Mouse (Mus musculus) cerebellum, postnatal 36 days (tissue): ENCODE data around the gene 4932438H23Rik.

Experiments
- DNase-seq, 2 experiments: peaks; one replicate each; pipeline ENCODE4 v3.0.0; 2021 to 2022; ENCODE audit warnings: mixed read lengths in 2 of 2

The 4932438H23Rik gene

DNA sequence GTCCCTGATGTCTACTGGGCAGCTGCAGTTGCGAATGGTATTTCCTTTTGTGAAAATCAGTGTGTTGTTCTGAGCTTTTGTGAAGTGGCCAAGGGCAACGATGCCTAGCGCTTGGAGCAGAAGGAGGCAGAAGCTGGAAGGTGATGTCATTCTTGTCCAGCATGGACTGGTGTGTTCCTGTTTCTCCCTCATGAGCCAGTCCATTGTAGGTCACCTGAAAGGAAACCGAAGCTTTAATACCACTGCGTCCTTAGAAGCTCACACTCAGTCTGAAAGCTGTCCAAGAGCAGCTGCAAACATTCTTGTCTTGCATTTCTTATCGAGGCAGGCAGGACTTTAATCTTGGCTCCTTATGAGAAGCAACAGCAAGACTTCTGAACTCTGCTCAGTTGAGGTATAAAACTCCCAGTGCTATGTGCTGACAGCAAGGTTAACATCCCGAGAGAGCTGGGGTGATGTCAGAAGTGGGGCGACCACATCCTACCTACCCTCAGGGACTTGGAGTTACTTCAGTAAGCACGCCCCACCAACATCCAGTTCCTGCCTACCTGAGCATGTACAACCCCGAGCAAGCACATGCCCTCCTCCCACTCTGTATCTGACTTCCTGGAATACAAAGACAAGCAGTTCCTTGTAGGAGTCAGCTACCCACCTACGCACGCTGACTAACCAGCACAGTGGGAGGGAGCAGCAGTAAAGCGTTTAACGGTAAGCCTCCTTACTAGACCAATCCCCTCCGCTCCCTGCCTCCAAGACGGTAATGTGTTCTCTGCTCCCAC, 38.7 kb downstream of the 4932438H23Rik start:
- no peak for DNase-seq

DNA sequence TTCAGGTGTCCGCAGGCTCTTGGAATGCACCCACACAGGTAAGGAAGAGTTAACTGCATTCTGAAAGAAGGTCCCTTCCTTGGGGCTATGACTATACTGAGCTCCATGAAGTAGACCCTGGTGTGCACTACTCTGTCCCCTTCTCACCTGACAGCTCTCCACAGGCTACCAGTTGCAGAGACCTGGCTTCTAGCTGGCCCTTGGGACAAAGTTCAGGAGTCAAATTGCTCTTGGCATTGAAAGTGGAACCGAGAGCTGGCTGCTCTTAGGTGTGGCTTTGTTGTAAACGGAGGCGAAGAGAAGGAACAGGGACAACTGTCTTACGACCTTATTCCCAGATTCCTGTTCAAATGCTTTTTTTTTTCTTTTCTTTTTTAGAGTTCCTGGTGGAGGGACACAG, 39.8 kb downstream of the 4932438H23Rik start:
- no peak for DNase-seq

DNA sequence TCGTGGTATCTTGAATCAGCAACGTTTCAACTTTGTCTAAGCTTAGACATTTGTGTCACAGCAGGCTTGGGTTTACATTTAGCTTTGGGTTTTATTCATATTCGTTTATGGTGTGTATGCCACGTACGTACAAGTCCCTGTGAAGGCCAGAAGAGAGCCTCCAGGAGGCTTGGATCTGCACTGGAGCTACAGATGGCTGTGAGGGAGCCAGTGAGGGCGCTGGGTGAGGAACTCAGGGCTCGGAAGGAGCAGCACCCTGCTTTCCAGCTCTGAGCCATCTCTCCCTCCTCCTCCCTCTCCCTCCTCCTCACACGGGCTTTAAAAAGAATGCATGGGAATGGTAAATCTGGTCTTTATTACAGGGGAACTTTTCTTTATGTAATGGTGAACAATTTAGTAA, 41.3 kb downstream of the 4932438H23Rik start:
- DNase-seq: peak; percentile 26

DNA sequence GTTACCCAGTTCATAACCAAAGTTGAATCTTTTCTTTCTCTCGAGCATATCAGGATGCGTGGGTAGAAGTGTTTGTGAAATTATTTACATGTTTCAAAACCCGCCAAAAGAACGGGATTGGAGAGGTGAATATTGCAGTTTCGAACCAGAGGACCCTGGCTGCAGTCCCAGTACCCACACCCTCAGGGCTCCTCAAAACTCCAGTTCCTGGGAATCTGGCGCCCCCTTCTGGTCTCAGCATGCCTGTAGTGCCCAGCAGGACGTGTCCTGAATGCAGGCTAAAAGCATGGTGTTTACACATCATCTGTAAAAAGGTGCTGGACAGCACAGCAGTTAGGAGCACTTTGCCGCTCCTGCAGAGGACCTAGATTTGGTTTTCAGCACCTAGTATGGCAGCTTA, 49.4 kb downstream of the 4932438H23Rik start:
- DNase-seq: peak; percentile 47 to 56

DNA sequence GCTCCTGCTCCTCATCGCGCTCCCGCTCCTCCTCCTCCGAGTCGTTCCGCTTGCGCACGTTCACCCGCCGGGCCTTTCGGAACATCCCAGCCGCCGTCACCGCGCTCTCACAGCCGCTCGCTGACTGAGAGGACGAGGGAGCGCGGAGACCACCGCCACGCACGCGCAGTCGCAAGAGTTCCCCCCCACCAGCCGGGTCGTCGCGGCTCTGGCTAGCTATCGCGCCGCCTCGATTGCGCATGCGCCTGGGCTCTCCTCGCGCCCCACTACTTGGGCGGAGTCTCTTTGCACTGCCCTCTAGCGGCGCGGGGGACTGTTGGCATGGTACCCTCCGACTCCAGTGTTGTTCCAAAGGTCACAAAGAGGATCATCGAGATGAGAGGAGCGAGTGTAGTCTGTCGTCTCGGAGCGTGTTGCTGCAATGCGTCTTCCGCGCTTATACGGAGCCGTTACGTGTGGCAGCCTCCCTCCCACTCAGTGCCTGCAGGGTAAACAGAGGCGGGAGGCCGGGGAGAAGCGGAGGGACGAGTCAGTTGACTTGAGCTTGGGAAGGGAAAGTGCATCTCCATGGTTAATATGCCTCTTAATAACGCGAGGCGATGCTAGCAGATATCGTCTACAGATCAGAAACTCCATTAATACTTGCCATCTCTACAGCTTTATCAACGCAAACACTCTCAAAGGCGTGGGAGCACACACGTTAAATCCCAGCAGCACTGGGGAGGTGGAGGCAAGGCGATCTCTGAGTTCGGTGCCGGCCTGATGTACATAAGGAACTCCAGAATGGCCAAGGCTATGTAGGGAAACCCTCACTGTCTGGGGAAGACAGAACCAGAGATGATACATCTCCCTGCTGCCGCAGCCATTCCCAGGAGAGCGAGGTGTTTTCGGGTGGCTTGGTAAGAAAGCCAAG, 50.4 kb downstream of the 4932438H23Rik start, which contains the start of gene Paxbp1:
Gene Paxbp1 (minus strand): TSS at position 274 of the 913 bp plus-strand sequence.
- DNase-seq: peak; percentile 99 to 100

DNA sequence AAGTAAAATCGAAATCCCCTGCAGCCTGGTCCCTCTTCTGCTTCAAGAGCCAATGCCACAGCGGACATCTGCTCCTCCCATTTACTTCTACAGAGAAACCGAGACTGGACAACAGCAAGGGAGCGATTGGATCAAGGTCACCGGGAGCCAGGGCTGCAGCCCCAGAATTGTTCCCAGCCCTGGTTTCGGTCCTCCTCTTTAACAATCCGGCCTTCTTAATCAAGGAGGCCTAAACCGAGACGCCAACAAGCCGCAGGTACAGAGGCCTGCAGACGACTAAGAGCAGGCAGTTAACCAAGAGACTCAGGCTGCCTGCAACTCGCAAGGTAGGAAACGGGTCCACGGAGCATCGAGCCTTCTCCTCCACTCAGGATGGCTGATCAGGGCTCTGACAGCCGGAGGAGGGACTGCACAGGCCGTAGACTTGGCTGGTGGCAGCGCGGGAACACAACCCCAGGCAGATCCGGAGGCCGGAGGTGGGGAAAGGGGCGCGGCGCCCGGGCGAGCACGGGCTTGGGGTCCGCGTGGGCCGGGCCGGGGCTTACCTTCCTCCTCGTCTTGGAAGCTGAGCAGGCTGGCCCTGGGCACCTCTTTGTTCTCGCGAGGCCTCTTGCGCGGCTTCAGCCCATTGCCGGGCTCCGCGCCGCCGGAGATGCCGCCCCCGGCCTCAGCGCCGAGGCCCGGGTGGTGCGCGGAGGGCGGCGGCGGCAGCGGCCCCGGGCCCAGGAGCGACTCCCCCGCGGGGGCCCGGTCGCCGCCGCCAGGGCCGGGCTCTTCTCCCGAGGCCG, 51.3 kb downstream of the 4932438H23Rik start:
- DNase-seq: peak; percentile 43 to 56

DNA sequence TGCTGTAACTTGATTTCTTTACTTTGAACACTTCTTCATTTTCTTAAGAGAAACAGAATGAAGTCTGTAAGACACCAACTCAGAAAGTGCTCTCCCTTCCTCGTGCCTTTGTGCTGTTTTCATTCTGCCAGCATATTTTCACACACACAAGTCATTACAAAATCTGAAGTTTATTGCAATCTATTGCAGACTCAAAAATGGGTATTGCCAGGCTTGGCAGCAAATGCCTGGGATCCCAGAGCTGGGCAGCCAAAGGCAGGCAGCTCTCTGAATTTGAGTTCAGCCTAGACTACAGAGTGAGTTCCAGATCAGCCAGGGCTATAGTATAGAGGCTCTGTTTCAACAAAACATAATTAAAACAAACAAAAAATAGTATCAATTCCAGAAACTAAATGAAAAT, 52.3 kb downstream of the 4932438H23Rik start:
- no peak for DNase-seq

DNA sequence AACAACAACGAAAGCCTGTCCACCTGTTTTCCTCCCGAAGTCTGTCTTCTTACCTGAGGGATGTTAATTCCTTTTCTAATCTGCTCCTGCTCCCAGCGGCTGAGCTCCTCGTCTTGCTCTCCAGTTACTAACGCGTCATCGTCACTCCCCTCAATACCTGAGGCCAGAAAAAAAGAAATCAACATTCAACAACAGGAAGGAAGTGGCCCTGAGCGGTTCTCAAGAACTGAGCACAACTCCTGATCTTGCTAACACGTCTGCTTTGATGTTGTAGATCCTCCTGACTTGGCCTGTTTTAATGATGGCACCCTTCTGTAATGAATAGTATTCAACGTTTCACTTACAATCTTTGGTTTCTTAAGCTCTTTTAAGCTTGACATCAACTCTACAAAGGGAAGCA, 59.1 kb downstream of the 4932438H23Rik start:
- DNase-seq: no peak

DNA sequence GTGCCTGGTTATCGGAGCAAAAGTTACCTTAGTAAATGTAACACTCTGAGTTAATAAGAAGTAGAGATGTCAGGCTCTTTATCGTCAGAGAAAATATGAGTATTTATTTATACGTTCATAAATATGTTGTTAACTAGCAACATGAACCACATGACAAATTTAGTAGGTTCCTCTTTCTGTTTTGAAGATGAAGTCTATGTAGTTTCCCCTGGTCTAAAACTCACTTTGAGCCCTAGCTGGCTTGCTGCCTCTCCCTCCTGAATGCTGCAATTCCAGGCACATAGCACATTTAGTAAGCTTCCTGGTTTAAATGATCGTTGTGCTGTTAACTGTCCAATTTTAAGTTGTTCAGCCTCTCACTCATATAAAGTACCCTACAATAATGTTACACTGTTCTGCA, 64.2 kb downstream of the 4932438H23Rik start:
- DNase-seq: no peak

DNA sequence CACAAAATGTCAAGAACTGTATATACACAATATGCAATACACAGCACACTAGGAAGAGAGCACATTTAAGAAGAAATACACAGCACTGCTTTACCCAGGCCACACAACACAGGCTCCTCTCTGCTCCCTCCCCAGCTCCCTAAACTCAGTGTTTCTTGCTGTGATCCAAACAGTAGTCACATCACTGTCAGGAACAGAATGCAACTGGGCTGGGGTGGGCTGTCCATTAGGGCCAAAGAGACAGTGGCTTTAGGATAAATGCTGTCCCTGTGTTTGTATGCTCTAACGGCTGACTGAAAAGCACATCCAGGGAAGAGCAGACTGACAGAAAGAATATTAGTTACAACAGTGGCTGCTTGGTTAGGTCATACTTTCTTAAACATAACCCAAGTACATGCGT, 65.0 kb downstream of the 4932438H23Rik start:
- no peak for DNase-seq

DNA sequence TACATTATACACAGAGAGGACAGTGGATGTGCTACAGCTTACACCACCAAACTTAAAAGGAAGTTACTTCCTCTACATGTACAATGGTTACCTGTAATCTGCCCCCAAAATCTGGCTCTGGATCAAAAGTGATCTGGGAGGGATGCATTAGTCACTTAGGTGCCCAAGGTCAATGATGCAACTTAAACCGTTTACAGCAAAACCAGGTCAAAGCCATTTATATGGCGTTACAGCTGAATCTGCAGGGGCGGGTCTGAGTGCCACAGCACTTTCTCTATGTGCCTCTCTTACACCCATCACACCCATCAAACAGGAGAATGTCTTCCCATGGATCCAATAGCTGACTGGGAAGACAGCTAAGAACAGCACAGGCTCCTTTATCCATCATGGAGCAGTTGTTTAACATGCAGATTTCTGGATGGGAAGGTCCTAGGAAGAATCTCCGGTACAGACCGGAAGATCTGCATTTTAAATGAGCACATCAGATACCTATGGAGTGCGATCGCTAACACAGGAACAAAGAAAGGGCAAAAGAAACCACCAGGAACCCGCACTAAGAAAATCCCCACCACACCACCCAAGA, 65.7 kb downstream of the 4932438H23Rik start:
- no peak for DNase-seq

DNA sequence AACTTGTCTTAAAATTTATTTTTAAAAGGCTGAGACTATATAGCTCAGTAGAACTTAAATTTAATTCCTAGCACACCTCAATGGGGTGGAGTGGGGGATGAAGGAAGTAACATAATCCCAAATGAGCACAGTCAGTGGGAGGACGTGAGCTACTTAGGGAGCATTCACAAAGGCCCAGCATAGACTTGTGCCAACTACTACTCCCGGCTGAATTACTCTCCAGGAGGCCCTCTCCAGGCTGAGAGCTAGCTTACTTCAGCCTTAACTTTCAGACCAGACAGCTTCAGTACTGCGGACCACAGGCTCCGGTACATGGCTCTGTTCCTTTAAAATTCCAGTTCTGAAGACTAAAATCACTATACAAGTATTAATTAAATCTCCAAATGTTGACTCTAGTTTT, 68.6 kb downstream of the 4932438H23Rik start:
- DNase-seq: no peak

DNA sequence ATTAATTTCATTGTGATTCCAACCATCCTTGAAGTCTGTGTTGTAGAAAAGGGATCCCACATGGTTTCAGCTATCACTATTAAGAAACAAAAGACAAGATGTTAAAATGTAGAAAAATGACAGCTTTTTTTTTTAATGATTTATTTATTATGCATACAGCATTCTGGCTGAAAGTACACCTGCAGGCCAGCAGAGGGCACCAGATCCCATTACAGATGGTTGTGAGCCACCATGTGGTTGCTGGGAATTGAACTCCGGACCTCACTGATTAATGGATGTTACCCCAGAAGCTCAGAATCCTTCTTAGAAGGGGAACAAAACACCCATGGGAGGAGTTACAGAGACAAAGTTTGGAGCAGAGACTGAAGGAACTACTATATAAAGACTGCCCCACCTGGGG, 71.5 kb downstream of the 4932438H23Rik start:
- peak in 1 of 2 experiments; percentile 17 for DNase-seq

DNA sequence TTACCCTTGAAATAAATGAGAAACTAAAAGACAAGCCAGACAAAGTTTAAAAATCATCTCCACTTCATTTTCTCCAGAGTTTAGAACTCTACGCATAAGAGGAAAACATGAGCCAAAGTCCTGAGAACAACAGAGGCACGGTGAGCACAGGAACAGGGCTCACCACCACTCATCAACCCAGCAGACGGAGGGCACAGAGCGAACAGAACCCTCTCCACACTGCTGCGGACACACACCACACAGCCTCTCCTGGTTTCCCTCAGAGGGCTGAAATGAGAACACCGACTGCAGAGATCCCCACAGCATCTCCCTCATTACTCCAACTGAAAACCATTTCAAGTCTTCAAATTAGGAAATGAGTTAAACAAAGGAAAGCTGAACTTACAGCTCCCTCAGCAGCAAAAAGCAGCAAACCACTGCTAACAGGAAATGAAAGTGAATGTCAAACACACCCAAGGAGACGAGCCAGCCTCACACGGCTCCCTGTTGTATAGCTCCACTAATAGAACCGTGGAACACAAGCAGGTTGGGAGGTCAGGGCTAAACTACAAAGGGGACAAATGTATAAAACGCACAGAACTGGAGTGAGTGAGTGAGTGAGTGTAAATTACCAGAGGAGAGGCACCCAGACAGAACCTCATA, 74.0 kb downstream of the 4932438H23Rik start:
- DNase-seq: no peak

DNA sequence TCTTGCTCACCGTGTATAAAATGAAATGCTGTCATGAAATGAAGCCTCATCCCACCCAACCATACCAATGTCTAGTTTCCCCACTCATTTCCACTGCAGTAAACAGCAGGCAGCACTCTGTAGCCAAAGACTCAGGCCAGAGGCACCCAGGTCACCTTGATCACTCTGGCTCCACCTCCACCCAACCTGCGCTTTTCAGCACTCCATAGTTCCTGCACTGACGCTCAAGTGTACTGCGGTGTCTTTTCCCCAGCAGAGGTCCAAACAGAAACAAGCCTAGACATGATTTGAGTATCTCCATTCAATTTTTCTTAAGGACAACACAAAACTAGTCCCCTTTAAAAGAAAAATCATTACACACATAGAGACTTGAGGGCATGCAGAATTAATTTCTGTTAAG, 75.4 kb downstream of the 4932438H23Rik start:
- DNase-seq: no peak

DNA sequence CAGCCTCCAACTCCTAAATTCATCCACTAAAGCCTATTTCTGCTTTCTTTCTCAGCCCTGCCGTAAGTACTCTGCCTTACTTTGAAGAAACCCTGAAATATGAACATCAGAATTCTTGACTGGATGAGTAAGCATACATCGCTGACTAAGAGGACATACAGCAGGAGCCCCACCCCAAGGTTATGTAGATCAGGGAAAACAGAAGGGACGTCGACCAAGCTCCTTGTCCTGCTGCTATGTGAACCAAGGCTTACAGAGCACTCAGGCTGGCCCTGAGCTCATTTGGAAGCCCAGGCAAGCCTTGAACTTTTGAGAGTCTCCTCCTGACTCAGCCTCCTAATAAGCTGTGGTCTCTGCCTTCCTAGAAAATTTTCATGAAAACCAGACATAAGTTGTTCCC, 79.2 kb downstream of the 4932438H23Rik start:
- no peak for DNase-seq

DNA sequence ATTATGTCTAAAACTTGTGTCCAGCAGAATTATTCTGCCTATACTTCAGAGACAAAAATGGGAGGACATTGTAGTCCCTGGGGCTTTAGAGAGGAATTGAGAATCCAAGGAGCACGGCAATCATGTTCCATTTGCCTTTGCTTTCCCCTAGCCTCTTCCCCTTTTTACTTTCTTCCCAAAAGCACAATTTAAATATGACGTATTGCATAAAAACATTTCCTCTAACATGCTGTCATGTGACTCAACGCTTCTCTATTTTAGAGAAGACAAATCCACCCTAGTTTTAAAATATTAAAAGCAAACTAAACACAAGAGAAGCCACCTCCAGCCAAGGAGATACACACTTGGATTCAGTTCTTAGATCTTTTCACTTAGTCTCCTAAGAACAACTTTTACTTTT, 83.1 kb downstream of the 4932438H23Rik start:
- DNase-seq: no peak

DNA sequence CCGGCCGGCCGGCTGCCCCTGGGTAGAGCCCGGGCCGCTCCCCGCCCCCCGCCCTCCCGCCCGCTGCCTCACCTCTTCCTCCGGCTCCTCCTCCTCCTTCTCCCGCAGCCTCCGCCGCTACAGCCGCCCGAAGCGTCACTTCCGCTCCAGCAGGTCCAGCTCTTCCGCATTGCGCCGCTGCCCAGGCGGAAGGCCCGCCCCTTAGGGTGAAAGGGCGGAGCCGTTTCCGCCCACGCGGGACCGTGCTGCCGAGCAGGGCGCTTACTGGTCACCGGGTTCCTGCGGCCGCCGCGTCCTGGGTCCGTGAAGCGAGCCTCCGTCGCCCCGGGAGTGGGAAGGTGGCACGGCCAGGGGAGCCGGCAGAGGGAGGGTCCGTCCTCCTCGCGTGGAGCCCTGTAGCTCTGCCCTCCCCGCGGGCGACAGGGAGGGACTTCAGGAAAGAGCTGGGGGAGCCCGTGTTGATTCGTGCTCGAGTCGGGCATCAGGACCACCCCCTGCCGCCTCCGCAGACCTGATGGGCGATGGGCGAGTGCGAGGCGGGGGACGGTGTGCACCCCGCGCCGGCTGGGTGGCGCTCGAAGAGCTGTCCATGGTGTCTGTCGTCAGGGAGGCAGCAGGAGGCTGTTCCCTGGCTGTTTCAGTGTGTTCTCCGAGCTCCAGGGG, 83.8 kb downstream of the 4932438H23Rik start, which contains the start of gene Synj1:
Gene Synj1 (minus strand): TSS at position 288 of the 663 bp plus-strand sequence.
- DNase-seq: peak; percentile 87 to 92

DNA sequence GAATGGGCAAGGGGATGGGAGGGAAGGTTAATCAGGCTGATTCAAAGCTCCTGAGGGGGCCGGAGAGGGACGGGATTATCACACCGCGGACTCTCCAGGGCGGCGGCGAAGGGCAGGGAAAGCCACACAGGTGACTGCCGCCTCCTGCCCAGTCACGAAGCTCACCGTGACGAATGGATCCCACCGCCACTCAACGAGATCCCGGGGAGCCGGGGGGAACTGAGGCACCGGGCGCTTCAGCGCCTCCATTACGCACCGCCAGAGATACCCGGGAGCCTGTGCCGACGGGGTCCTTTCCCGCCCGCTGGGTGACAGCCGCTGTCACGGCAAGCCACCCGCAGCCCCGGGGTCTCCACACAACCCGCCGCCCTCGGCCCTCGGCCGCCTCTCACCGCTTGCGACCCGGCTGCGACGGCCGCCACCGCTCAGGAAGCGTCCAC, 84.3 kb downstream of the 4932438H23Rik start:
- DNase-seq: no peak

DNA sequence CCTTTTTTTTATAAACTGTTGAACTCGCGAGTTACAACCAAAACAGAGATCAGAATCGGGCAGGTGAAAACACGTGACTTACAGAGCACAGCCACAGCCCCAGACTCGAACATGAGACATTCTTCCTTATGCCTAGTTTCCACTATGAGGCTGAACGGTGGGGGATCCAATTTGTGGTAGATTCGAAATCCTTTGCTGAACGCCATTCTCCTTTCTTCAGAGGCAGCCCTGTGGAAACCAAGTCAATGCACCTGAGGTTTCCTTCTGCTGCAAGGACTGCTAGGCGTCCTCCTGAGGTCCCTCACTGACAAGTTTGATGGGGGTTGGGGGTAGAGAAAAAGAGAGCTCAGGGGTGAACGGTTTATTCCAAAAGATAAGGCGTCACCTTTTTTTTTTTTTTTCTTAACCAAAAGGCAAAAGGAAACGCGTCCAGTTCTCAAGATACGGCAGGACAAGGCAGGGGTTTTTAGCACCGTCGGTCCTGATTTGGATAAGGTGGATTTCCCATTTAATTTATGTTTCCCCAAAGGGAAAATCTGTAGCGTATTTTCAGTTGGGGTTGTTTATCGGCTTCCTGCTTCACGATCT, 84.9 kb downstream of the 4932438H23Rik start:
- peak; percentile 11 to 23 for DNase-seq
